Mouse (Mus musculus): ENCODE data around the gene Phc2. TPM values are rescaled to one million over a fixed set of nuclear protein-coding genes. Genes with fewer than 3 reads are reported as not detected.

The Phc2 gene
- total and polyA plus RNA-seq, 3 experiments, result 23.7 to 65.5 TPM; not detected in 1

- no peak overlapping the region for H3K27ac ChIP-seq (ENCODE audit: control insufficient read depth, low read depth, low read length)
- H3K4me1 ChIP-seq (ENCODE audit: control insufficient read depth in 1 of 2, insufficient read depth in 2 of 2, low read length in 2 of 2), result peaks cover 0 to 7% of the 10 kb centered on the region in 2 experiments; a peak in 3 of 4 replicates
- TF ChIP-seq MYB (IDR thresholded peaks at IDR 0.05; ENCODE audit: low read depth, low read length), result no peak
- no peak for TF ChIP-seq MXI1 (IDR thresholded peaks at IDR 0.05; ENCODE audit: low read depth, low read length)
- TF ChIP-seq TCF12 (IDR thresholded peaks at IDR 0.05; ENCODE audit: low read depth, low read length), result no peak
- no peak for TF ChIP-seq RCOR1 (IDR thresholded peaks at IDR 0.05; ENCODE audit: low read depth, low read length)
Measured at GRCm38 (mm10) chr4:128698011-128698861, 43.7 kb downstream of the Phc2 start.

GRCm38 (mm10) chr4:128699916-128700315 is 45.4 kb downstream of the Phc2 start:
- no peak overlapping the region for H3K9ac ChIP-seq (ENCODE audit: control insufficient read depth, low read depth, low read length, poor library complexity, severe bottlenecking)
- peaks cover 0 to 5% of the 10 kb centered on the region in 2 experiments; a peak in 2 of 4 replicates for H3K4me1 ChIP-seq (ENCODE audit: control insufficient read depth in 1 of 2, insufficient read depth in 2 of 2, low read length in 2 of 2)
- H3K79me2 ChIP-seq (ENCODE audit: control insufficient read depth, insufficient read depth, low read length, poor library complexity), result no peaks in the 10 kb centered on the region
- H3K9me3 ChIP-seq (replicated peaks; ENCODE audit: insufficient read depth, low read length), result no peaks in the 10 kb centered on the region
- no peak for DNase-seq (ENCODE audit: low read depth, low spot score)
- H3K36me3 ChIP-seq (ENCODE audit: control insufficient read depth in 1 of 2, insufficient read depth in 2 of 2, low read length in 2 of 2), result no peaks in the 10 kb centered on the region
- H3K4me3 ChIP-seq (ENCODE audit: control insufficient read depth in 1 of 2, insufficient read depth in 1 of 2, low read depth in 2 of 2, low read length in 2 of 2), result no peak overlapping the region
- no peaks in the 10 kb centered on the region for H3K27me3 ChIP-seq (ENCODE audit: control insufficient read depth in 1 of 2, insufficient read depth in 2 of 2, low read length in 2 of 2)
- H3K27ac ChIP-seq (ENCODE audit: control insufficient read depth, low read depth, low read length), result no peak overlapping the region
- TF ChIP-seq POLR2A (IDR thresholded peaks at IDR 0.05; ENCODE audit: control insufficient read depth in 1 of 2, insufficient read depth in 1 of 2, low read depth in 1 of 2, low read length in 2 of 2, poor library complexity in 1 of 2) (no peak), RAD21 (IDR thresholded peaks at IDR 0.05; ENCODE audit: low read depth, low read length) (no peak), CHD1 (IDR thresholded peaks at IDR 0.05; ENCODE audit: low read depth, low read length) (no peak), RCOR1 (IDR thresholded peaks at IDR 0.05; ENCODE audit: low read depth, low read length) (no peak), MXI1 (IDR thresholded peaks at IDR 0.05; ENCODE audit: low read depth, low read length) (no peak), TCF12 (IDR thresholded peaks at IDR 0.05; ENCODE audit: low read depth, low read length) (no peak), NELFE (IDR thresholded peaks at IDR 0.05; ENCODE audit: low read depth, low read length) (no peak), MAFK (IDR thresholded peaks at IDR 0.05; ENCODE audit: borderline replicate concordance, low read depth, low read length) (no peak), POLR2AphosphoS2 (IDR thresholded peaks at IDR 0.05; ENCODE audit: low read length) (no peak), MYC (IDR thresholded peaks at IDR 0.05; ENCODE audit: low read depth, low read length) (no peak), ZNF384 (IDR thresholded peaks at IDR 0.05; ENCODE audit: low read depth, low read length) (no peak), ETS1 (IDR thresholded peaks at IDR 0.05; ENCODE audit: low read depth, low read length) (no peak), TBP (IDR thresholded peaks at IDR 0.05; ENCODE audit: low read depth, low read length) (no peak), JUND (IDR thresholded peaks at IDR 0.05; ENCODE audit: low read depth, low read length) (no peak), UBTF (IDR thresholded peaks at IDR 0.05; ENCODE audit: borderline replicate concordance, insufficient read depth, low read depth, low read length) (no peak), MEF2A (IDR thresholded peaks at IDR 0.05; ENCODE audit: extremely low read depth, insufficient replicate concordance, low read depth, low read length, poor library complexity, severe bottlenecking) (no peak), NRF1 (IDR thresholded peaks at IDR 0.05; ENCODE audit: insufficient read depth, low read depth, low read length, poor library complexity, severe bottlenecking) (no peak), CTCF (IDR thresholded peaks at IDR 0.05 in 2 of 3, conservative IDR thresholded peaks at IDR 0.05 in 1 of 3; ENCODE audit: control insufficient read depth in 1 of 3, insufficient read depth in 1 of 3, low read depth in 2 of 3, low read length in 3 of 3, poor library complexity in 1 of 3, severe bottlenecking in 1 of 3) (no peak)

More at GRCm38 (mm10) chr4:128698011-128698861, 43.7 kb downstream of the Phc2 start:
- H3K79me2 ChIP-seq (ENCODE audit: control insufficient read depth, insufficient read depth, low read length, poor library complexity), result no peaks in the 10 kb centered on the region
- H3K27me3 ChIP-seq (ENCODE audit: control insufficient read depth in 1 of 2, insufficient read depth in 2 of 2, low read length in 2 of 2), result no peaks in the 10 kb centered on the region
- no peaks in the 10 kb centered on the region for H3K9me3 ChIP-seq (replicated peaks; ENCODE audit: insufficient read depth, low read length)
- no peak overlapping the region for H3K4me3 ChIP-seq (ENCODE audit: control insufficient read depth in 1 of 2, insufficient read depth in 1 of 2, low read depth in 2 of 2, low read length in 2 of 2)
- H3K9ac ChIP-seq (ENCODE audit: control insufficient read depth, low read depth, low read length, poor library complexity, severe bottlenecking), result no peak overlapping the region
- H3K36me3 ChIP-seq (ENCODE audit: control insufficient read depth in 1 of 2, insufficient read depth in 2 of 2, low read length in 2 of 2), result no peaks in the 10 kb centered on the region
- DNase-seq (ENCODE audit: low read depth, low spot score), result no peak

Data from MEL (cell line).